Mouse (Mus musculus): Measurements from ENCODE around the gene Sap18.
"Not testable (repeated sequence)": the region's sequence is repeated elsewhere in the genome, so short reads cannot be mapped to it uniquely, and the experiment has no call there.

- TF ChIP-seq CTCF (conservative IDR thresholded peaks at IDR 0.05; ENCODE audit: low read length); POU5F1 (IDR thresholded peaks at IDR 0.05; ENCODE audit: borderline replicate concordance, low read length): not testable (repeated sequence)
These were observed 47.0 kb upstream of the Sap18 start for GRCm38 (mm10) chr14:57751006-57751405.
